Mouse (Mus musculus) neural tube, embryonic 10.5 days (tissue): ENCODE measurements around the gene Catsper4.
"Not testable (repeated sequence)": the region's sequence is repeated elsewhere in the genome, so short reads cannot be mapped to it uniquely, and the experiment has no call there.

Experiments used
- DNase-seq: peaks from one replicate; pipeline ENCODE4 v3.0.0-alpha.2; 2017; ENCODE audit warnings: low spot score; ENCODE audit errors: extremely low spot score

Gene Catsper4

GRCm38 (mm10) chr4:134227194-134227593 lies at the start of gene Catsper4:
Gene Catsper4 (minus strand): TSS chr4:134227383.
- no peak for DNase-seq

- no peak for DNase-seq
Observed at GRCm38 (mm10) chr4:134273417-134274345, 46.5 kb upstream of the Catsper4 start.

- no peak for DNase-seq
Observed at GRCm38 (mm10) chr4:134272731-134273416, 45.7 kb upstream of the Catsper4 start.

- no peak for DNase-seq
Observed at GRCm38 (mm10) chr4:134271979-134272378, 44.8 kb upstream of the Catsper4 start.

GRCm38 (mm10) chr4:134269622-134270021 lies 42.4 kb upstream of the Catsper4 start:
- DNase-seq = not testable (repeated sequence)

- DNase-seq = no peak
Observed at GRCm38 (mm10) chr4:134268102-134268655, 41.0 kb upstream of the Catsper4 start.

- no peak for DNase-seq
Observed at GRCm38 (mm10) chr4:134265860-134266585, 38.8 kb upstream of the Catsper4 start.

- DNase-seq = peak; percentile 55
Observed at GRCm38 (mm10) chr4:134263191-134263590, 36.0 kb upstream of the Catsper4 start.

GRCm38 (mm10) chr4:134258354-134258753 lies 31.2 kb upstream of the Catsper4 start:
- no peak for DNase-seq

- DNase-seq = peak; percentile 46
Observed at GRCm38 (mm10) chr4:134257198-134258009, 30.2 kb upstream of the Catsper4 start.

GRCm38 (mm10) chr4:134256407-134257197 lies 29.4 kb upstream of the Catsper4 start:
- DNase-seq = peak; percentile 62

GRCm38 (mm10) chr4:134255854-134256253 lies 28.7 kb upstream of the Catsper4 start:
- DNase-seq = no peak

GRCm38 (mm10) chr4:134254835-134255234 lies 27.7 kb upstream of the Catsper4 start:
- no peak for DNase-seq

- peak; percentile 74 for DNase-seq
Observed at GRCm38 (mm10) chr4:134253722-134254324, 26.6 kb upstream of the Catsper4 start, which contains the start of gene Grrp1. Gene Grrp1 (minus strand): TSS chr4:134254106.

- peak; percentile 67 for DNase-seq
Observed at GRCm38 (mm10) chr4:134252911-134253721, 25.9 kb upstream of the Catsper4 start.

GRCm38 (mm10) chr4:134252131-134252910 lies 25.1 kb upstream of the Catsper4 start:
- peak; percentile 72 for DNase-seq
